In the genomic region with DNA sequence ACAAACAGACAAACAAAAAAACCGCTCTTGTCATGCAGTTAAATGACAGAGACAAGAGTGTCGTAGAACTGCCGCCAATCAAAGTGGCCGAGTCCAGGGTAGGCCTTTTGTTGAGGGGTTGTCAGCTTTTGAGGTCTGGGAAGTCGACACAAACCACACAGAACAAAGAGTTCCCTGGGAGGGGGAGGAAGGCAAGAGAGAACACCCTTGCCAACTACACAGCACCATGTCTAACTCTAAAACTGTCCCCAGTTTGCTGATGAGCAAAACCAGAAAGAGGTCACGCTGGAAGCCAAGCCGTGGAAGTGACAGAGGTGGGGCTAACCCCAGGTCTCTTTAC, we compare ENCODE assay signal across 10 mouse cellular contexts.
DNase-seq lines count a peak whose midpoint lies in the region; ATAC-seq lines count a peak whose summit lies in the region.
"Had no signal": no experiment of that assay in that cellular context is flagged by ENCODE, and none has a peak within 500 bp of the region (broad histone marks: within the 10 kb centered on the region; RNA-seq: fewer than 3 reads in every experiment).

No protein-coding gene starts in this region.

- H3K4me2 ChIP-seq in forebrain, embryonic 11.5 days (ENCODE audit: low read depth, low read length, severe bottlenecking) = no peak overlapping the region
- no peak overlapping the region for H3K4me2 ChIP-seq in hindbrain, embryonic 16.5 days (ENCODE audit: low read length)
- no peak overlapping the region for H3K4me2 ChIP-seq in midbrain, embryonic 16.5 days (ENCODE audit: low read length)
- H3K4me2 ChIP-seq: heart, embryonic 15.5 days had no signal

- H3K9ac ChIP-seq in forebrain, embryonic 11.5 days (ENCODE audit: low read length) = peak overlapping the region; percentile 14; the same call in 1 of the 2 replicates
- H3K9ac ChIP-seq in hindbrain, embryonic 16.5 days (ENCODE audit: low read depth, low read length) = no peak overlapping the region
- no peak overlapping the region for H3K9ac ChIP-seq in midbrain, embryonic 16.5 days (ENCODE audit: low read depth, low read length)
- H3K9ac ChIP-seq: liver, embryonic 14.5 days had no signal

- no peaks in the 10 kb centered on the region for H3K36me3 ChIP-seq in heart, embryonic 10.5 days
- H3K36me3 ChIP-seq in forebrain, embryonic 11.5 days (ENCODE audit: control insufficient read depth, insufficient read depth, low read length) = no peaks in the 10 kb centered on the region
- no peaks in the 10 kb centered on the region for H3K36me3 ChIP-seq in hindbrain, embryonic 16.5 days (ENCODE audit: control insufficient read depth, insufficient read depth, low read length)
- no peaks in the 10 kb centered on the region for H3K36me3 ChIP-seq in midbrain, embryonic 16.5 days (ENCODE audit: control insufficient read depth, insufficient read depth, low read length)
- H3K36me3 ChIP-seq: heart, embryonic 15.5 days had no signal

- peak overlapping the region; percentile 59 for H3K27ac ChIP-seq in heart, embryonic 10.5 days
- no peak overlapping the region for H3K27ac ChIP-seq in forebrain, embryonic 11.5 days (ENCODE audit: low read depth, low read length)
- peak overlapping the region; percentile 31; the same call in 1 of the 2 replicates for H3K27ac ChIP-seq in hindbrain, embryonic 16.5 days (ENCODE audit: low read depth, low read length)
- H3K27ac ChIP-seq in midbrain, embryonic 16.5 days (ENCODE audit: low read length) = peak overlapping the region; percentile 53; the same call in 1 of the 2 replicates
- H3K27ac ChIP-seq: heart, embryonic 15.5 days; liver, embryonic 14.5 days had no signal

- no peak overlapping the region for H3K4me3 ChIP-seq in heart, embryonic 10.5 days
- no peak overlapping the region for H3K4me3 ChIP-seq in forebrain, embryonic 11.5 days (ENCODE audit: low read depth, low read length)
- H3K4me3 ChIP-seq in hindbrain, embryonic 16.5 days (ENCODE audit: low read length) = no peak overlapping the region
- H3K4me3 ChIP-seq in midbrain, embryonic 16.5 days (ENCODE audit: low read depth, low read length) = no peak overlapping the region
- H3K4me3 ChIP-seq: heart, embryonic 15.5 days had no signal

- WGBS in heart, embryonic 10.5 days = 38% methylated on average over 7 of the region's 7 CpGs
- 29% methylated on average over 7 of the region's 7 CpGs for WGBS in forebrain, embryonic 11.5 days
- 19% methylated on average over 7 of the region's 7 CpGs for WGBS in hindbrain, embryonic 16.5 days
- 17% methylated on average over 7 of the region's 7 CpGs for WGBS in midbrain, embryonic 16.5 days

- peaks cover 22% of the 10 kb centered on the region for H3K4me1 ChIP-seq in heart, embryonic 10.5 days
- peaks cover 5% of the 10 kb centered on the region; the same call in 1 of the 2 replicates for H3K4me1 ChIP-seq in forebrain, embryonic 11.5 days (replicated peaks; ENCODE audit: control insufficient read depth, insufficient read depth, low read length)
- H3K4me1 ChIP-seq in hindbrain, embryonic 16.5 days (ENCODE audit: control insufficient read depth, insufficient read depth, low read depth, low read length) = peaks cover 7% of the 10 kb centered on the region; the same call in 1 of the 2 replicates
- H3K4me1 ChIP-seq in midbrain, embryonic 16.5 days (ENCODE audit: control insufficient read depth, insufficient read depth, low read length) = peaks cover 11% of the 10 kb centered on the region

- intact Hi-C loops in heart, postnatal 36 days (cut with DNase I) = loop anchor here (5.0 kb wide), 1 partner anchor 1437 kb away; no protein-coding TSS in a partner anchor

- no peaks in the 10 kb centered on the region for H3K9me3 ChIP-seq in heart, embryonic 10.5 days
- H3K9me3 ChIP-seq in forebrain, embryonic 11.5 days (ENCODE audit: control insufficient read depth, low read length) = no peaks in the 10 kb centered on the region
- no peaks in the 10 kb centered on the region for H3K9me3 ChIP-seq in hindbrain, embryonic 16.5 days (ENCODE audit: control insufficient read depth, low read length)
- no peaks in the 10 kb centered on the region for H3K9me3 ChIP-seq in midbrain, embryonic 16.5 days (replicated peaks; ENCODE audit: control insufficient read depth, low read length, poor library complexity, severe bottlenecking)
- H3K9me3 ChIP-seq: heart, embryonic 15.5 days had no signal

- ATAC-seq in forebrain, embryonic 11.5 days (replicated peaks; ENCODE audit: low FRiP score) = peak; percentile 60
- ATAC-seq in hindbrain, embryonic 16.5 days = peak; percentile 77
- ATAC-seq in midbrain, embryonic 16.5 days = peak; percentile 43
- no peak for ATAC-seq in CD4-positive, CD25-positive, alpha-beta regulatory T cell, adult 4 months

- no peak for DNase-seq in heart, embryonic 10.5 days (ENCODE audit: low spot score)
- no peak for DNase-seq in heart, postnatal 36 days
- DNase-seq in forebrain, embryonic 11.5 days (ENCODE audit: low spot score) = no peak
- DNase-seq in kidney, postnatal 14 days = no peak
- DNase-seq in cerebellum, adult 11 months = no peak

- H3K27me3 ChIP-seq in heart, embryonic 10.5 days (ENCODE audit: insufficient read depth, poor library complexity, severe bottlenecking) = no peaks in the 10 kb centered on the region
- no peaks in the 10 kb centered on the region for H3K27me3 ChIP-seq in forebrain, embryonic 11.5 days (ENCODE audit: control insufficient read depth, insufficient read depth, low read length)
- no peaks in the 10 kb centered on the region for H3K27me3 ChIP-seq in hindbrain, embryonic 16.5 days (replicated peaks; ENCODE audit: control insufficient read depth, insufficient read depth, low read length)
- no peaks in the 10 kb centered on the region for H3K27me3 ChIP-seq in midbrain, embryonic 16.5 days (ENCODE audit: control insufficient read depth, insufficient read depth, low read depth, low read length)
- H3K27me3 ChIP-seq: heart, embryonic 15.5 days had no signal
